Mouse (Mus musculus): Measurements from ENCODE around the gene Zfp182. TPM values are rescaled to one million over a fixed set of nuclear protein-coding genes. Genes with fewer than 3 reads are reported as not detected.
A peak's percentile ranks its signal among the peaks of the same experiment; 100 is the strongest.

Gene Zfp182
- total RNA-seq (2021), result 1 to 10 TPM; 4.7 to 5.4 TPM

- peak; percentile 88 to 89 for DNase-seq
- intact Hi-C loops (cut with DNase I), result no loop called here
These were observed at the start of gene Zfp182 for GRCm38 (mm10) chrX:21061866-21062543. TSS of gene Zfp182 (minus strand) at chrX:21062316.

GRCm38 (mm10) chrX:21089867-21090239 lies 27.7 kb upstream of the Zfp182 start:
- intact Hi-C loops (cut with DNase I), result no loop called here
- DNase-seq, result no peak

- intact Hi-C loops (cut with DNase I), result loop anchor here (1.0 kb wide), 1 partner anchor 26 kb away; no protein-coding TSS in a partner anchor
- peak; percentile 69 to 71 for DNase-seq
These were observed 27.1 kb upstream of the Zfp182 start, which contains the start of gene Zfp300 for GRCm38 (mm10) chrX:21088983-21089866. TSS of gene Zfp300 (minus strand) at chrX:21089527.

GRCm38 (mm10) chrX:21088645-21088982 lies 26.5 kb upstream of the Zfp182 start:
- intact Hi-C loops (cut with DNase I), result loop anchor here (1.0 kb wide), 1 partner anchor 25 kb away; no protein-coding TSS in a partner anchor

GRCm38 (mm10) chrX:21068106-21068505 lies 6.0 kb upstream of the Zfp182 start, which contains the start of gene Spaca5:
TSS of gene Spaca5 (plus strand) at chrX:21068406.
- intact Hi-C loops (cut with DNase I), result no loop called here
- DNase-seq, result no peak

More at GRCm38 (mm10) chrX:21088645-21088982, 26.5 kb upstream of the Zfp182 start:
- no peak for DNase-seq

GRCm38 (mm10) chrX:21062544-21062890 lies 401 bp upstream of the Zfp182 start:
- no peak for DNase-seq
- intact Hi-C loops (cut with DNase I), result no loop called here

- no peak for DNase-seq
- intact Hi-C loops (cut with DNase I), result no loop called here
These were observed 656 bp downstream of the Zfp182 start for GRCm38 (mm10) chrX:21061460-21061859.

GRCm38 (mm10) chrX:20980901-20981300 lies 81.2 kb downstream of the Zfp182 start:
- intact Hi-C loops (cut with DNase I), result no loop called here
- DNase-seq, result no peak

Other genes starting within 250 kb of the Zfp182 start
- 10 to 100 TPM; 15.4 to 16.4 TPM for gene Timp1, start 192.2 kb downstream of the Zfp182 start, total RNA-seq (2021)
- under 1 TPM; 0.36 to 0.40 TPM for gene Syn1, start 141.3 kb downstream of the Zfp182 start, total RNA-seq (2021)
- 1 to 10 TPM; 5.7 to 7.3 TPM for gene Cfp, start 130.8 kb downstream of the Zfp182 start, total RNA-seq (2021)
- 10 to 100 TPM; 11.4 to 11.8 TPM for gene Elk1, start 111.7 kb downstream of the Zfp182 start, total RNA-seq (2021)
- gene Uxt, start 100.3 kb downstream of the Zfp182 start, total RNA-seq (2021), result 10 to 100 TPM; 33.4 to 36.7 TPM
- gene Spaca5, start 6.1 kb upstream of the Zfp182 start, total RNA-seq (2021), result not detected
- under 1 TPM; 0.57 to 0.92 TPM for gene Zfp300, start 27.2 kb upstream of the Zfp182 start, total RNA-seq (2021)
- not detected for gene Ssxa1, start 53.5 kb upstream of the Zfp182 start, total RNA-seq (2021)
- not detected for gene Gm21876, start 113.3 kb upstream of the Zfp182 start, total RNA-seq (2021)